Mouse (Mus musculus) heart, adult 2 months (tissue): Measurements from ENCODE around the gene Mmp25. TPM values are rescaled to one million over a fixed set of nuclear protein-coding genes. Genes with fewer than 3 reads are reported as not detected.

Source experiments
- DNase-seq, 2 experiments: peaks; one replicate each; pipeline ENCODE4 v3.0.0; 2021
- H3K27ac ChIP-seq: fragments of 200-600 bp; 2 replicates; pipeline ENCODE4 v1.8.1; 2022
- H3K27me3 ChIP-seq: fragments of 200-500 bp; 2 replicates; pipeline ENCODE4 v1.6.1; 2012; ENCODE audit warnings: mild to moderate bottlenecking, low read length, inconsistent platforms, mixed read lengths; ENCODE audit not compliant: control insufficient read depth, insufficient read depth
- H3K36me3 ChIP-seq: fragments of 200-500 bp; 2 replicates; pipeline ENCODE4 v1.6.1; 2012; ENCODE audit warnings: low read length, inconsistent platforms; ENCODE audit not compliant: control insufficient read depth, insufficient read depth
- H3K4me1 ChIP-seq: fragments of 200-500 bp; 2 replicates; pipeline ENCODE4 v1.6.1; 2011; ENCODE audit warnings: low read length; ENCODE audit not compliant: control insufficient read depth, insufficient read depth
- H3K4me3 ChIP-seq: fragments of 200-600 bp; 2 replicates; pipeline ENCODE4 v1.8.1; 2022
- H3K79me2 ChIP-seq: fragments of 200-500 bp; replicated peaks from 2 replicates; pipeline ENCODE4 v1.6.1; 2012; ENCODE audit warnings: mild to moderate bottlenecking, inconsistent platforms, low read length, moderate library complexity, mixed read lengths; ENCODE audit not compliant: control insufficient read depth, insufficient read depth
- H3K9ac ChIP-seq: fragments of 200-500 bp; 2 replicates; pipeline ENCODE4 v1.6.1; 2012; ENCODE audit warnings: low read depth, mild to moderate bottlenecking, control low read depth, inconsistent platforms, low read length, mixed read lengths
- CTCF ChIP-seq: fragments of 200-600 bp; IDR thresholded peaks from 2 replicates; pipeline ENCODE4 v1.8.1; 2022; ENCODE audit warnings: antibody characterized with exemption, mild to moderate bottlenecking, moderate library complexity
- EP300 ChIP-seq: fragments of 200-500 bp; IDR thresholded peaks from 2 replicates; pipeline ENCODE4 v1.6.1; 2011; ENCODE audit warnings: low read depth, low read length, control low read depth; ENCODE audit not compliant: insufficient read depth
- POLR2A ChIP-seq: fragments of 200-500 bp; IDR thresholded peaks from 2 replicates; pipeline ENCODE4 v1.6.1; 2011; ENCODE audit warnings: mild to moderate bottlenecking, low read depth, low read length, control low read depth; ENCODE audit not compliant: insufficient read depth
- WGBS: fragments of 180-500 bp; shearing (Covaris S2); methylation state at CpG from one replicate; pipeline ENCODE4 v1.1.7; 2018; 5-methylcytosine and 5-hydroxymethylcytosine counted together
- intact Hi-C: fragments of 180-260 bp; cut with DNase I; formaldehyde crosslinking; loops from one replicate; pipeline ENCODE4 v1.15.1; 2025
- polyA plus RNA-seq: library from polyadenylated mRNA; depleted of rRNA; stranded (reverse); fragments of >200 nt; gene quantifications from 2 replicates; pipeline ENCODE4 v1.2.3, GENCODE M21; 2012
- total RNA-seq, 2 experiments: library from RNA; stranded (reverse); gene quantifications; 2 replicates each; pipeline ENCODE4 v1.2.3; 2021

The Mmp25 gene
- total and polyA plus RNA-seq, 3 experiments, result 0.09 to 0.21 (median 0.10) TPM

DNA sequence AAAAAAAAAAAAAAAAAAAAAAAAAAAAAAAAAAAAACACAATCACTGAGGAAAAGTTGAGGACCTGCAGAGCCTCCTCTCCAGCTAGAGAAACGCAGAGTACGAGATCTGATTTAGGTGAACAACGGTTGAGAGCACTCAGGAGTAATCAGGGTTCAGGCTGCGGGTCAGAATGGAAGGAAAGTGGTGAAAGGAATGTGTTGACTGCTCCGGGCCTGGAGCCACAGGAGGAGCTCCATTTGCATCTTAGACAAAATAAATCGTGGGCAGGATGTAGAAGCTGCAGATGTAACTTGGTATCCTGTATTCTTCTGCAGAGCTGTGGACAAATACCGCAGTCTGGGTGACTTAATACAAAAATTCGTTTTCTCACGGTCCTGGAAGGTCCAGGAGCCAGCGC, 817 bp upstream of the Mmp25 start:
- TF ChIP-seq CTCF, result no peak
- no peak for TF ChIP-seq EP300
- no peak for TF ChIP-seq POLR2A
- no peak overlapping the region for H3K9ac ChIP-seq
- no peaks in the 10 kb centered on the region for H3K36me3 ChIP-seq
- H3K79me2 ChIP-seq, result no peaks in the 10 kb centered on the region
- peaks cover 5% of the 10 kb centered on the region for H3K27me3 ChIP-seq
- DNase-seq, result no peak
- H3K4me1 ChIP-seq, result no peaks in the 10 kb centered on the region
- WGBS, result 42% methylated on average over 10 of the region's 10 CpGs
- intact Hi-C loops, result no loop called here
- no peak overlapping the region for H3K27ac ChIP-seq
- no peak overlapping the region for H3K4me3 ChIP-seq

DNA sequence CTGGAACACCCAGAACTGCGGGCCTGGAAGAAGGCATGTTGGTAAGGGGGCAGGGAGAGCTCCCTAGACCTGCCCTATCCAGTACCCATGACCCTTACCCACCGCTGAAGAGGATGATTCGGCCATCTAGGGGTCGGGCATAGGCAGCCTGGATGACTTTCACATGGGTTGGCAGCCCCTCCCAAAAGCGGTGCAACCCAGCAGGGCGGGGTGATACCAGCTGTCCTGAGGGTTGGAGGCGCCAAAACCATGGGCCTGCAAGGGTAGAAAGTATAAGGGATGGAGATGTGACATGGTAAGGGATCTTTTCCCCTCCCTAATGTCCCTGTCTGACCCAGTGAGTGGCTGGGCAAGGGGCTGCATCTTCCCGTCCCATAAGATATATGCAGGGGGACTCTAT, 13.8 kb downstream of the Mmp25 start:
- no peak for DNase-seq
- Histone ChIP-seq H3K27ac (no peak overlapping the region), H3K4me3 (no peak overlapping the region), H3K36me3 (no peaks in the 10 kb centered on the region), H3K79me2 (no peaks in the 10 kb centered on the region), H3K9ac (no peak overlapping the region), H3K4me1 (no peaks in the 10 kb centered on the region), H3K27me3 (no peaks in the 10 kb centered on the region)
- intact Hi-C loops, result loop anchor here (2.0 kb wide), 1 partner anchor 72 kb away; no protein-coding TSS in a partner anchor
- 70% methylated on average over 8 of the region's 8 CpGs for WGBS
- TF ChIP-seq POLR2A (no peak), CTCF (no peak), EP300 (no peak)

GRCm38 (mm10) chr17:23630195-23631020, 14.7 kb downstream of the Mmp25 start:
- Histone ChIP-seq H3K27ac (no peak overlapping the region), H3K9ac (no peak overlapping the region), H3K4me1 (no peaks in the 10 kb centered on the region), H3K36me3 (no peaks in the 10 kb centered on the region), H3K79me2 (no peaks in the 10 kb centered on the region), H3K4me3 (no peak overlapping the region), H3K27me3 (no peaks in the 10 kb centered on the region)
- DNase-seq, result peak; percentile 74 to 86
- intact Hi-C loops, result loop anchor here (1.0 to 2.0 kb wide), 2 partner anchors 60 to 72 kb away; no protein-coding TSS in a partner anchor
- TF ChIP-seq CTCF (peak; percentile 93), EP300 (no peak)
- 14% methylated on average over 22 of the region's 22 CpGs for WGBS

DNA sequence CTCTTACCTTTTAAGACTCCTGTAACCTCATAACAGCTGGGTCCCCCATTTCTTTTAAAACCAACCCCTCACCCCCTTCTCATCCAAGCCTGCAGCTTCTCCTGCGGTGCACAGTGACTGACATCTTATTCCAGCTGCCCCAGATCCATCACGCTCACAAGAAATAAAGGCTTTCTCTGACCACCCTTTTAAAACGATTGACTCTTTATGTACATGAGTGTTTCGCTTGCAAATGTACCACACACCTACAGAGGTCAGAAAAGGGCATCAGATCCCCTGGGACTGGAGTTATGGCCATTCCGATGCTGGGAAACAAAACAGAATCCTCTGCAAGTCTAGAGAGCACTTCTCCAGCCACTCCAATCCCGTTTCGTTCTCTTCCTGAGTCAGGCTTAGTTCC, 17.3 kb downstream of the Mmp25 start:
- Histone ChIP-seq H3K36me3 (no peaks in the 10 kb centered on the region), H3K4me1 (no peaks in the 10 kb centered on the region), H3K27ac (no peak overlapping the region), H3K79me2 (no peaks in the 10 kb centered on the region), H3K4me3 (no peak overlapping the region), H3K27me3 (no peaks in the 10 kb centered on the region), H3K9ac (no peak overlapping the region)
- TF ChIP-seq POLR2A (no peak), CTCF (no peak), EP300 (no peak)
- 36% methylated on average over 7 of the region's 7 CpGs for WGBS
- intact Hi-C loops, result no loop called here
- no peak for DNase-seq

DNA sequence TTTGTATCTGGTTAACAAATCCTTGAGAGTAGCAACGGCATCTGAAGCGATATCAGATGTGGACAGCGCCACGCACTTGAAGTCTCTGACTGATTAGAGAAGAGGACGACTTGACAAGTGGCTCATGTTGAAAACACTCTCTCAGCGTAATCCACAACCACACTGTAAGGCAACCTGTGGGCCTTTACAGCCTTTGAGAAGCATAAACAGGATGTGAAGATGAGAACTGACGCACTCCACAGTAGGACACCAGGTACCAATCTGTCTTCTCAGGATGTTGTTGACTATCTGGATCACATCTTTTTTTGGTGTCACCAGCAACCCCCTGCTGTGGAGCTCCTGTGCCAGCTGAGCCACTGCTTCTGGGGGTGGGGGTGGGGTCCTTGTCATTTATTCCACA, 24.7 kb downstream of the Mmp25 start:
- no peak overlapping the region for H3K27ac ChIP-seq
- H3K9ac ChIP-seq, result no peak overlapping the region
- no peaks in the 10 kb centered on the region for H3K4me1 ChIP-seq
- WGBS, result 41% methylated on average over 7 of the region's 7 CpGs
- H3K79me2 ChIP-seq, result no peaks in the 10 kb centered on the region
- H3K36me3 ChIP-seq, result no peaks in the 10 kb centered on the region
- no peaks in the 10 kb centered on the region for H3K27me3 ChIP-seq
- intact Hi-C loops, result no loop called here
- TF ChIP-seq POLR2A (no peak), CTCF (no peak), EP300 (no peak)
- DNase-seq, result no peak
- H3K4me3 ChIP-seq, result no peak overlapping the region

GRCm38 (mm10) chr17:23617087-23617486, 28.0 kb downstream of the Mmp25 start:
- no peaks in the 10 kb centered on the region for H3K36me3 ChIP-seq
- DNase-seq, result no peak
- no peak overlapping the region for H3K4me3 ChIP-seq
- no peak overlapping the region for H3K27ac ChIP-seq
- no peaks in the 10 kb centered on the region for H3K27me3 ChIP-seq
- TF ChIP-seq EP300 (no peak), CTCF (no peak), POLR2A (no peak)
- WGBS, result 43% methylated on average over 9 of the region's 9 CpGs
- H3K4me1 ChIP-seq, result no peaks in the 10 kb centered on the region
- intact Hi-C loops, result no loop called here
- no peaks in the 10 kb centered on the region for H3K79me2 ChIP-seq
- H3K9ac ChIP-seq, result no peak overlapping the region
